Mouse (Mus musculus): Measurements from ENCODE around the gene Ttc1. TPM values are rescaled to one million over a fixed set of nuclear protein-coding genes. Genes with fewer than 3 reads are reported as not detected.

The Ttc1 gene
- polyA plus RNA-seq (2015; fragmentation: Nextera tagmentation; extraction: Ambion mirVana), result 91.5 and 95.2 TPM in 2 replicates

GRCm38 (mm10) chr11:43747233-43748226 lies at the start of gene Ttc1:
Ttc1 (minus strand) TSS chr11:43748008.
- H3K9me3 ChIP-seq, result no peaks in the 10 kb centered on the region
- peaks cover 24% of the 10 kb centered on the region for H3K36me3 ChIP-seq
- H3K4me3 ChIP-seq (replicated peaks), result peak within 1 kb of the TSS; percentile 85
- no peaks in the 10 kb centered on the region; the same call in 1 of the 2 replicates for H3K27me3 ChIP-seq
- WGBS, result 5% methylated on average over 47 of the region's 47 CpGs
- ATAC-seq, result peak; percentile 100
- H3K4me2 ChIP-seq (replicated peaks), result peak within 1 kb of the TSS; percentile 82
- peaks cover 11% of the 10 kb centered on the region for H3K4me1 ChIP-seq (replicated peaks)
- peak within 1 kb of the TSS; percentile 85 for H3K9ac ChIP-seq (replicated peaks)
- H3K27ac ChIP-seq, result peak within 1 kb of the TSS; percentile 59

GRCm38 (mm10) chr11:43795992-43796391 lies 48.2 kb upstream of the Ttc1 start:
- Histone ChIP-seq H3K9ac (replicated peaks) (no peak overlapping the region), H3K4me3 (replicated peaks) (no peak overlapping the region), H3K9me3 (no peaks in the 10 kb centered on the region), H3K36me3 (no peaks in the 10 kb centered on the region), H3K27ac (no peak overlapping the region), H3K4me1 (replicated peaks) (no peaks in the 10 kb centered on the region), H3K27me3 (no peaks in the 10 kb centered on the region), H3K4me2 (replicated peaks) (no peak overlapping the region)
- 76% methylated on average over 8 of the region's 8 CpGs for WGBS
- ATAC-seq, result no peak

DNA sequence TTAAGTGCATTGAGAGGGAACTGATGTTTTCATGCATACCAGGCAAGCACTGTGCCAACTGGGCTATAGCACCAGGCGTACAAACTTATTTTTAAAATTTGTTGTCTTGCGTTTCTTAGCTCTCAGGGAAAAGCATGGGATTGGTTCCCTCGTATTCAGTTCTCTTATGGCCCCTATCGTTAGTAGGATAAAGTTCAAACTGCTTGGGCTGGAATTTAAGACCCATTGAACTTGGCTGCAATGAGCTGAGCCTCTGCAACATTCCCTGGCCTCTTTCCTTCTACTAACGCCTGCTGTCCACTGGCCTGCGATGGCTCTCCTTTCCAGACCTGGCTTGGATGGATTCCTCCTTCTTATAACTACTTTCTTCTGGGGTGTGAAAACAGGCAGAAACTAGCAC lies 42.6 kb upstream of the Ttc1 start:
- no peak for ATAC-seq
- H3K4me1 ChIP-seq (replicated peaks), result no peaks in the 10 kb centered on the region
- no peaks in the 10 kb centered on the region for H3K36me3 ChIP-seq
- H3K9ac ChIP-seq (replicated peaks), result no peak overlapping the region
- H3K4me3 ChIP-seq (replicated peaks), result no peak overlapping the region
- 87% methylated on average over 6 of the region's 6 CpGs for WGBS
- H3K27ac ChIP-seq, result no peak overlapping the region
- no peak overlapping the region for H3K4me2 ChIP-seq (replicated peaks)
- no peaks in the 10 kb centered on the region for H3K9me3 ChIP-seq
- H3K27me3 ChIP-seq, result no peaks in the 10 kb centered on the region

- H3K4me3 ChIP-seq (replicated peaks), result no peak overlapping the region
- 0 out of 2 replicates have a peak, but pooled peaks have one; percentile 53 for ATAC-seq
- H3K27me3 ChIP-seq, result no peaks in the 10 kb centered on the region
- no peak overlapping the region for H3K9ac ChIP-seq (replicated peaks)
- no peaks in the 10 kb centered on the region for H3K36me3 ChIP-seq
- no peak overlapping the region for H3K4me2 ChIP-seq (replicated peaks)
- H3K4me1 ChIP-seq (replicated peaks), result no peaks in the 10 kb centered on the region
- 20% methylated on average over 2 of the region's 2 CpGs for WGBS
- no peaks in the 10 kb centered on the region for H3K9me3 ChIP-seq
- H3K27ac ChIP-seq, result no peak overlapping the region
Measured at GRCm38 (mm10) chr11:43783772-43784171, 36.0 kb upstream of the Ttc1 start.

GRCm38 (mm10) chr11:43783106-43783505 lies 35.3 kb upstream of the Ttc1 start:
- H3K4me1 ChIP-seq (replicated peaks), result no peaks in the 10 kb centered on the region
- H3K27me3 ChIP-seq, result no peaks in the 10 kb centered on the region
- H3K27ac ChIP-seq, result no peak overlapping the region
- H3K4me2 ChIP-seq (replicated peaks), result no peak overlapping the region
- WGBS, result 81% methylated on average over 5 of the region's 5 CpGs
- no peak overlapping the region for H3K4me3 ChIP-seq (replicated peaks)
- no peaks in the 10 kb centered on the region for H3K36me3 ChIP-seq
- no peak for ATAC-seq
- H3K9me3 ChIP-seq, result no peaks in the 10 kb centered on the region
- no peak overlapping the region for H3K9ac ChIP-seq (replicated peaks)

DNA sequence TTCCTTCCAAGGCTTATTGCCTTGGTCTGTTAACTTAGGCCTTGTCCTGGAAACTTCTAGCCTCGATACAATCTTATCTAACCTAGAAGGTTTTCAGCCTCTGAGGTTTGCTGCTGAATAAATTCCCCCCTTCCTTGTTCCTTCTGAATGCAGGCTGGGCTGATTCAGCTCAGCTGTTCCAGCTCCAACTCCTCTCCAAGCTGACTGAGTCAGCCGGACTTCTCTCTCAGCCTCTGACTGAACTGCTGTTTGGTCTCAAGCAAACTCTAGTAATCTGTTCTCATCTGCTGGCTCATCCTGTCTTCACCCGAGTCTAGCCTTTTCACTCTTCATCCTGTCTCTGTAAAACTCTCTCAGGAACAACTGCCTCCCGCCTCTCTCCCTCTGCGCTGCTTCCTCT lies 31.7 kb upstream of the Ttc1 start:
- H3K4me2 ChIP-seq (replicated peaks), result no peak overlapping the region
- no peak overlapping the region for H3K27ac ChIP-seq
- H3K27me3 ChIP-seq, result peaks cover 21% of the 10 kb centered on the region
- no peak overlapping the region for H3K4me3 ChIP-seq (replicated peaks)
- no peak overlapping the region for H3K9ac ChIP-seq (replicated peaks)
- ATAC-seq, result no peak
- H3K4me1 ChIP-seq (replicated peaks), result peaks cover 8% of the 10 kb centered on the region
- H3K36me3 ChIP-seq, result no peaks in the 10 kb centered on the region
- no peaks in the 10 kb centered on the region for H3K9me3 ChIP-seq
- WGBS, result 83% methylated on average over 5 of the region's 5 CpGs

GRCm38 (mm10) chr11:43776324-43776694 lies 28.5 kb upstream of the Ttc1 start:
- Histone ChIP-seq H3K9ac (replicated peaks) (peak overlapping the region; percentile 51; the same call in 1 of the 2 replicates), H3K9me3 (no peaks in the 10 kb centered on the region), H3K4me3 (replicated peaks) (peak overlapping the region; percentile 40), H3K27ac (no peak overlapping the region), H3K4me2 (replicated peaks) (peak overlapping the region; percentile 65), H3K4me1 (replicated peaks) (peaks cover 8% of the 10 kb centered on the region), H3K27me3 (peaks cover 33% of the 10 kb centered on the region), H3K36me3 (no peaks in the 10 kb centered on the region)
- 21% methylated on average over 8 of the region's 8 CpGs for WGBS
- ATAC-seq, result peak; percentile 70

- peaks cover 33% of the 10 kb centered on the region for H3K27me3 ChIP-seq
- peak; percentile 78 for ATAC-seq
- peak overlapping the region; percentile 65 for H3K4me2 ChIP-seq (replicated peaks)
- H3K36me3 ChIP-seq, result no peaks in the 10 kb centered on the region
- H3K4me1 ChIP-seq (replicated peaks), result peaks cover 8% of the 10 kb centered on the region
- 13% methylated on average over 63 of the region's 63 CpGs for WGBS
- no peak overlapping the region for H3K27ac ChIP-seq
- H3K9me3 ChIP-seq, result no peaks in the 10 kb centered on the region
- H3K4me3 ChIP-seq (replicated peaks), result peak overlapping the region; percentile 40
- H3K9ac ChIP-seq (replicated peaks), result peak overlapping the region; percentile 51
Measured at GRCm38 (mm10) chr11:43775469-43776323, 27.9 kb upstream of the Ttc1 start.

- H3K4me2 ChIP-seq (replicated peaks), result no peak overlapping the region
- no peak overlapping the region for H3K27ac ChIP-seq
- no peaks in the 10 kb centered on the region for H3K36me3 ChIP-seq
- H3K4me1 ChIP-seq (replicated peaks), result peaks cover 8% of the 10 kb centered on the region
- peaks cover 36% of the 10 kb centered on the region for H3K27me3 ChIP-seq
- H3K9me3 ChIP-seq, result no peaks in the 10 kb centered on the region
- ATAC-seq, result no peak
- no peak overlapping the region for H3K4me3 ChIP-seq (replicated peaks)
- H3K9ac ChIP-seq (replicated peaks), result no peak overlapping the region
- WGBS, result 64% methylated on average over 5 of the region's 5 CpGs
Measured at GRCm38 (mm10) chr11:43773725-43774124, 25.9 kb upstream of the Ttc1 start.

GRCm38 (mm10) chr11:43770110-43770509 lies 22.3 kb upstream of the Ttc1 start:
- H3K9me3 ChIP-seq, result no peaks in the 10 kb centered on the region
- H3K4me2 ChIP-seq (replicated peaks), result no peak overlapping the region
- peaks cover 32% of the 10 kb centered on the region for H3K27me3 ChIP-seq
- no peak for ATAC-seq
- 0 out of 2 replicates have a peak, but pooled peaks cover 3% of the 10 kb centered on the region for H3K4me1 ChIP-seq (replicated peaks)
- WGBS, result 87% methylated on average over 4 of the region's 4 CpGs
- H3K36me3 ChIP-seq, result no peaks in the 10 kb centered on the region
- no peak overlapping the region for H3K4me3 ChIP-seq (replicated peaks)
- H3K9ac ChIP-seq (replicated peaks), result no peak overlapping the region
- no peak overlapping the region for H3K27ac ChIP-seq

DNA sequence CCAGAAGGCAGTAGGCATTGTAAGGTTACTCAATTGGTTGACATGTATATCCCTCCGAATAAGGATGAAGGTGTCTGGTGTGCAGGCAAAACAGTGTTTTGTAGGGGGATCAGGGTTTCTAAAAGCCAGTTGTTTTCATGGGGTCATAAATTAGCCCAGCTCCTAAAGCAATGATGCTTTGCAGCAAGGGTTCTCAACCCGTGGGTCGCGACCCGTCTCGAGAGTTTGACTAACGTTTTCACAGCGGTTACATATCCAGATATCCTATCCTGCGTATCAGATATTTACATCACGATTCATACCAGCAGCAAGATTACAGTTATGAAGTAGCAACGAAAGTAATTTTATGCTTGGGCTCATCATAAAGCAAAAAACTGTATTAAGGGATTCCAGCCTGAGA lies 19.9 kb upstream of the Ttc1 start:
- WGBS, result 78% methylated on average over 11 of the region's 11 CpGs
- no peaks in the 10 kb centered on the region for H3K9me3 ChIP-seq
- H3K4me2 ChIP-seq (replicated peaks), result no peak overlapping the region
- 0 out of 2 replicates have a peak, but pooled peaks cover 3% of the 10 kb centered on the region for H3K4me1 ChIP-seq (replicated peaks)
- no peak overlapping the region for H3K4me3 ChIP-seq (replicated peaks)
- H3K9ac ChIP-seq (replicated peaks), result no peak overlapping the region
- peaks cover 14% of the 10 kb centered on the region for H3K27me3 ChIP-seq
- no peak overlapping the region for H3K27ac ChIP-seq
- ATAC-seq, result no peak
- no peaks in the 10 kb centered on the region for H3K36me3 ChIP-seq
